Mouse (Mus musculus): ENCODE data around the gene Slc11a2. TPM values are rescaled to one million over a fixed set of nuclear protein-coding genes. Genes with fewer than 3 reads are reported as not detected.

Gene Slc11a2
- polyA plus RNA-seq, 1 experiment from 2014 or later = 14.9 TPM

- no peak overlapping the region for H3K9ac ChIP-seq (ENCODE audit: low read depth, low read length)
- 0 out of 2 replicates have a peak, but pooled peaks cover 4% of the 10 kb centered on the region for H3K27me3 ChIP-seq (ENCODE audit: control insufficient read depth, insufficient read depth, low read length)
- no peak overlapping the region for H3K4me2 ChIP-seq
- no peaks in the 10 kb centered on the region for H3K36me3 ChIP-seq (ENCODE audit: control insufficient read depth, insufficient read depth, low read length)
- no peak overlapping the region for H3K4me3 ChIP-seq (ENCODE audit: low read depth, low read length)
- no peak overlapping the region for H3K27ac ChIP-seq (ENCODE audit: low read depth, low read length)
- no peaks in the 10 kb centered on the region for H3K9me3 ChIP-seq (replicated peaks; ENCODE audit: control insufficient read depth, low read length)
- 81% methylated on average over 4 of the region's 5 CpGs for WGBS (ENCODE audit: insufficient replicate concordance)
- ATAC-seq (replicated peaks; ENCODE audit: insufficient number of reproducible peaks, low FRiP score, low TSS enrichment) = no peak
- H3K4me1 ChIP-seq (ENCODE audit: control insufficient read depth, insufficient read depth, low read length) = peaks cover 4% of the 10 kb centered on the region
Measured at GRCm38 (mm10) chr15:100462086-100462485, 37.2 kb upstream of the Slc11a2 start.

GRCm38 (mm10) chr15:100461646-100462045 lies 36.8 kb upstream of the Slc11a2 start:
- H3K36me3 ChIP-seq (ENCODE audit: control insufficient read depth, insufficient read depth, low read length) = no peaks in the 10 kb centered on the region
- peaks cover 4% of the 10 kb centered on the region for H3K4me1 ChIP-seq (ENCODE audit: control insufficient read depth, insufficient read depth, low read length)
- no peak overlapping the region for H3K4me3 ChIP-seq (ENCODE audit: low read depth, low read length)
- no peak for ATAC-seq (replicated peaks; ENCODE audit: insufficient number of reproducible peaks, low FRiP score, low TSS enrichment)
- H3K27me3 ChIP-seq (ENCODE audit: control insufficient read depth, insufficient read depth, low read length) = 0 out of 2 replicates have a peak, but pooled peaks cover 4% of the 10 kb centered on the region
- no peaks in the 10 kb centered on the region for H3K9me3 ChIP-seq (replicated peaks; ENCODE audit: control insufficient read depth, low read length)
- WGBS (ENCODE audit: insufficient replicate concordance) = 56% methylated on average over 9 of the region's 9 CpGs
- no peak overlapping the region for H3K4me2 ChIP-seq
- no peak overlapping the region for H3K27ac ChIP-seq (ENCODE audit: low read depth, low read length)
- H3K9ac ChIP-seq (ENCODE audit: low read depth, low read length) = no peak overlapping the region

GRCm38 (mm10) chr15:100460942-100461341 lies 36.1 kb upstream of the Slc11a2 start:
- Histone ChIP-seq H3K27ac (ENCODE audit: low read depth, low read length) (no peak overlapping the region), H3K27me3 (ENCODE audit: control insufficient read depth, insufficient read depth, low read length) (0 out of 2 replicates have a peak, but pooled peaks cover 4% of the 10 kb centered on the region), H3K36me3 (ENCODE audit: control insufficient read depth, insufficient read depth, low read length) (no peaks in the 10 kb centered on the region), H3K4me2 (peak overlapping the region; percentile 52), H3K9me3 (replicated peaks; ENCODE audit: control insufficient read depth, low read length) (no peaks in the 10 kb centered on the region), H3K9ac (ENCODE audit: low read depth, low read length) (no peak overlapping the region), H3K4me3 (ENCODE audit: low read depth, low read length) (peak overlapping the region; percentile 14; the same call in 1 of the 2 replicates), H3K4me1 (ENCODE audit: control insufficient read depth, insufficient read depth, low read length) (peaks cover 4% of the 10 kb centered on the region)
- ATAC-seq (replicated peaks; ENCODE audit: insufficient number of reproducible peaks, low FRiP score, low TSS enrichment) = no peak
- WGBS (ENCODE audit: insufficient replicate concordance) = 9% methylated on average over 12 of the region's 12 CpGs

GRCm38 (mm10) chr15:100458055-100458454 lies 33.2 kb upstream of the Slc11a2 start:
- ATAC-seq (replicated peaks; ENCODE audit: insufficient number of reproducible peaks, low FRiP score, low TSS enrichment) = no peak
- H3K9ac ChIP-seq (ENCODE audit: low read depth, low read length) = no peak overlapping the region
- H3K27ac ChIP-seq (ENCODE audit: low read depth, low read length) = no peak overlapping the region
- no peak overlapping the region for H3K4me3 ChIP-seq (ENCODE audit: low read depth, low read length)
- no peaks in the 10 kb centered on the region for H3K36me3 ChIP-seq (ENCODE audit: control insufficient read depth, insufficient read depth, low read length)
- H3K4me2 ChIP-seq = no peak overlapping the region
- peaks cover 4% of the 10 kb centered on the region for H3K4me1 ChIP-seq (ENCODE audit: control insufficient read depth, insufficient read depth, low read length)
- no peaks in the 10 kb centered on the region for H3K9me3 ChIP-seq (replicated peaks; ENCODE audit: control insufficient read depth, low read length)
- WGBS (ENCODE audit: insufficient replicate concordance) = 35% methylated on average over 10 of the region's 10 CpGs
- 0 out of 2 replicates have a peak, but pooled peaks cover 4% of the 10 kb centered on the region for H3K27me3 ChIP-seq (ENCODE audit: control insufficient read depth, insufficient read depth, low read length)

- Histone ChIP-seq H3K9me3 (replicated peaks; ENCODE audit: control insufficient read depth, low read length) (no peaks in the 10 kb centered on the region), H3K36me3 (ENCODE audit: control insufficient read depth, insufficient read depth, low read length) (no peaks in the 10 kb centered on the region), H3K9ac (ENCODE audit: low read depth, low read length) (no peak overlapping the region), H3K27ac (ENCODE audit: low read depth, low read length) (no peak overlapping the region), H3K4me2 (peak overlapping the region; percentile 49), H3K27me3 (ENCODE audit: control insufficient read depth, insufficient read depth, low read length) (0 out of 2 replicates have a peak, but pooled peaks cover 4% of the 10 kb centered on the region), H3K4me3 (ENCODE audit: low read depth, low read length) (0 out of 2 replicates have a peak overlapping the region, but pooled peaks have one; percentile 3), H3K4me1 (ENCODE audit: control insufficient read depth, insufficient read depth, low read length) (peaks cover 4% of the 10 kb centered on the region)
- 7% methylated on average over 17 of the region's 17 CpGs for WGBS (ENCODE audit: insufficient replicate concordance)
- no peak for ATAC-seq (replicated peaks; ENCODE audit: insufficient number of reproducible peaks, low FRiP score, low TSS enrichment)
Measured at GRCm38 (mm10) chr15:100457340-100457739, 32.5 kb upstream of the Slc11a2 start.

- no peak overlapping the region for H3K9ac ChIP-seq (ENCODE audit: low read depth, low read length)
- H3K9me3 ChIP-seq (replicated peaks; ENCODE audit: control insufficient read depth, low read length) = no peaks in the 10 kb centered on the region
- peaks cover 4% of the 10 kb centered on the region for H3K4me1 ChIP-seq (ENCODE audit: control insufficient read depth, insufficient read depth, low read length)
- ATAC-seq (replicated peaks; ENCODE audit: insufficient number of reproducible peaks, low FRiP score, low TSS enrichment) = no peak
- 0 out of 2 replicates have a peak, but pooled peaks cover 4% of the 10 kb centered on the region for H3K27me3 ChIP-seq (ENCODE audit: control insufficient read depth, insufficient read depth, low read length)
- H3K4me2 ChIP-seq = no peak overlapping the region
- H3K27ac ChIP-seq (ENCODE audit: low read depth, low read length) = no peak overlapping the region
- WGBS (ENCODE audit: insufficient replicate concordance) = 66% methylated on average over 7 of the region's 7 CpGs
- H3K4me3 ChIP-seq (ENCODE audit: low read depth, low read length) = no peak overlapping the region
- H3K36me3 ChIP-seq (ENCODE audit: control insufficient read depth, insufficient read depth, low read length) = no peaks in the 10 kb centered on the region
Measured at GRCm38 (mm10) chr15:100456356-100456991, 31.6 kb upstream of the Slc11a2 start.

- no peak for ATAC-seq (replicated peaks; ENCODE audit: insufficient number of reproducible peaks, low FRiP score, low TSS enrichment)
- WGBS (ENCODE audit: insufficient replicate concordance) = 70% methylated on average over 11 of the region's 11 CpGs
Measured at GRCm38 (mm10) chr15:100452486-100452885, 27.6 kb upstream of the Slc11a2 start.

GRCm38 (mm10) chr15:100451245-100451644 lies 26.4 kb upstream of the Slc11a2 start:
- no peaks in the 10 kb centered on the region for H3K9me3 ChIP-seq (replicated peaks; ENCODE audit: control insufficient read depth, low read length)
- no peak overlapping the region for H3K4me2 ChIP-seq
- H3K27me3 ChIP-seq (ENCODE audit: control insufficient read depth, insufficient read depth, low read length) = no peaks in the 10 kb centered on the region
- 70% methylated on average over 16 of the region's 16 CpGs for WGBS (ENCODE audit: insufficient replicate concordance)
- no peak overlapping the region for H3K4me3 ChIP-seq (ENCODE audit: low read depth, low read length)
- H3K9ac ChIP-seq (ENCODE audit: low read depth, low read length) = no peak overlapping the region
- H3K27ac ChIP-seq (ENCODE audit: low read depth, low read length) = no peak overlapping the region
- H3K36me3 ChIP-seq (ENCODE audit: control insufficient read depth, insufficient read depth, low read length) = no peaks in the 10 kb centered on the region
- no peak for ATAC-seq (replicated peaks; ENCODE audit: insufficient number of reproducible peaks, low FRiP score, low TSS enrichment)
- no peaks in the 10 kb centered on the region for H3K4me1 ChIP-seq (ENCODE audit: control insufficient read depth, insufficient read depth, low read length)

More at GRCm38 (mm10) chr15:100452486-100452885, 27.6 kb upstream of the Slc11a2 start:
- no peaks in the 10 kb centered on the region for H3K27me3 ChIP-seq (ENCODE audit: control insufficient read depth, insufficient read depth, low read length)
- no peak overlapping the region for H3K4me2 ChIP-seq
- no peak overlapping the region for H3K4me3 ChIP-seq (ENCODE audit: low read depth, low read length)
- H3K27ac ChIP-seq (ENCODE audit: low read depth, low read length) = no peak overlapping the region
- H3K4me1 ChIP-seq (ENCODE audit: control insufficient read depth, insufficient read depth, low read length) = no peaks in the 10 kb centered on the region
- no peak overlapping the region for H3K9ac ChIP-seq (ENCODE audit: low read depth, low read length)
- H3K36me3 ChIP-seq (ENCODE audit: control insufficient read depth, insufficient read depth, low read length) = no peaks in the 10 kb centered on the region
- H3K9me3 ChIP-seq (replicated peaks; ENCODE audit: control insufficient read depth, low read length) = no peaks in the 10 kb centered on the region

- Histone ChIP-seq H3K4me2 (no peak overlapping the region), H3K27ac (ENCODE audit: low read depth, low read length) (no peak overlapping the region), H3K9me3 (replicated peaks; ENCODE audit: control insufficient read depth, low read length) (no peaks in the 10 kb centered on the region), H3K4me1 (ENCODE audit: control insufficient read depth, insufficient read depth, low read length) (no peaks in the 10 kb centered on the region), H3K9ac (ENCODE audit: low read depth, low read length) (no peak overlapping the region), H3K36me3 (ENCODE audit: control insufficient read depth, insufficient read depth, low read length) (no peaks in the 10 kb centered on the region), H3K4me3 (ENCODE audit: low read depth, low read length) (no peak overlapping the region), H3K27me3 (ENCODE audit: control insufficient read depth, insufficient read depth, low read length) (no peaks in the 10 kb centered on the region)
- ATAC-seq (replicated peaks; ENCODE audit: insufficient number of reproducible peaks, low FRiP score, low TSS enrichment) = no peak
- WGBS (ENCODE audit: insufficient replicate concordance) = 74% methylated on average over 3 of the region's 3 CpGs
Measured at GRCm38 (mm10) chr15:100449495-100449894, 24.6 kb upstream of the Slc11a2 start.

All from heart, embryonic 11.5 days (tissue).